Mouse (Mus musculus) large intestine, adult 2 months (tissue): ENCODE measurements around the gene Nxf1. TPM values are rescaled to one million over a fixed set of nuclear protein-coding genes. Genes with fewer than 3 reads are reported as not detected.

Experiments used
- DNase-seq: peaks from one replicate; pipeline ENCODE4 v3.0.0-alpha.2; 2012; ENCODE audit warnings: low read depth, low spot score
- WGBS: fragments of 180-500 bp; shearing (Covaris S2); methylation state at CpG from one replicate; pipeline ENCODE4 v1.1.7; 2018; 5-methylcytosine and 5-hydroxymethylcytosine counted together
- polyA plus RNA-seq: library from polyadenylated mRNA; depleted of rRNA; stranded (reverse); fragments of >200 nt; gene quantifications from 2 replicates; pipeline ENCODE4 v1.2.3, GENCODE M21; 2012; rRNA removed

Gene Nxf1
- polyA plus RNA-seq, 1 experiment, result 79.1 TPM

DNA sequence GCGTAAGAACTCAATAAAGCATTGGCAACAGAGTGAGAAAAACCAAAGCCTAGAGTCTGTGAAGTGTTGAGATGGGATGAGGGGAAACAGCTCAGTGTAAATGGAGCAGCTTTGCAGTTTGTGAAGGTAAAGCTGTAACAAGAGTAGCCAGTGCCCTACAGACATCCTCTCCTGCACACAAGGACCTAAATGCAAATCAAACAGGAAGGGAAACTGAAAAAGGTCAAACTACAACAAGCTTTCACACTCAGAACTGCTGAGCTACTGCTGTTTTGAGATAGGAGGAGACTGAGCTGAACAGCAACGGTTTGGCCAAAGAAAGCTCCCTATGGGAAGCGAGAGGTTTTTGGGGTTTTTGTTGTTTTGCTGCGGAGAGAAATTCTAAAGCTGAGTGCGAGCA, 49.9 kb downstream of the Nxf1 start:
- WGBS, result 90% methylated on average over 5 of the region's 5 CpGs
- no peak for DNase-seq

DNA sequence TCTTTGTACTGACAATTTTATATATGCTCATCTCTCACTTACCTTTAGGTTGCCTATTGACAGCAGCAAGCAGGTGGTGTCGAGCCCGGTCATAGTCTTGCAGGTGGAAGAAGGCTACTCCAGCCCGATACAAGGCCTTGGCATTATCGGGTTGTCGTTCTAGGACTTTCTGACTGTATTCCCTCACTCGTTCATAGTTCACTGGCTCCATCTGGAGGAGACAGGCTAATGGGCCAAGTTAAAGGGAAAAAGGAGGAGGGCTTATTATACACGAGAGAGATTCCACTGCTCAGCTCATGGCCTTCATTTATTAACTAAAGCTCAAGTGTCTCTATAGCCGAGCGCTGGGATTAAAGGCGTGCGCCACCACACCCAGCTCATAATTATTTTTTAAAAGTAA, 58.9 kb downstream of the Nxf1 start:
- WGBS, result 67% methylated on average over 11 of the region's 11 CpGs
- no peak for DNase-seq

DNA sequence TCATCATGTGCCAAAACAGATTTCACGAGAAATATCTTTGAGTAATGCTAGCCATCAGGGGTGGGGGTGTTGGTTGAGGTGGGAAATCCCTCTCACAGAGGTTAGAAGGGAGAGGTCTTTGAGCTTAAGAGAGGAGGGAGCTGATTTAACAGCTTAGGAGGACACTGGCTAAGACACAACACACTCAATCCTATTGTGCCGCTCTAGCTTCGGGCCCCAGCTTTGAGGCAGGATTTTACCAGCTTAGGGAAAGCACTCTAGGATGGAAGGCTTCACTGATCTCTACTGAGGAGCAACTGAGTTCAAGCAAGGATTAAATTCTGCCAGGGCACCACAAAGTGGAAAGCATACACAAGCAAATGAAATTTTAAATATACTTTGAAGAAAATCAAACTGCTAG, 60.1 kb downstream of the Nxf1 start:
- no peak for DNase-seq

DNA sequence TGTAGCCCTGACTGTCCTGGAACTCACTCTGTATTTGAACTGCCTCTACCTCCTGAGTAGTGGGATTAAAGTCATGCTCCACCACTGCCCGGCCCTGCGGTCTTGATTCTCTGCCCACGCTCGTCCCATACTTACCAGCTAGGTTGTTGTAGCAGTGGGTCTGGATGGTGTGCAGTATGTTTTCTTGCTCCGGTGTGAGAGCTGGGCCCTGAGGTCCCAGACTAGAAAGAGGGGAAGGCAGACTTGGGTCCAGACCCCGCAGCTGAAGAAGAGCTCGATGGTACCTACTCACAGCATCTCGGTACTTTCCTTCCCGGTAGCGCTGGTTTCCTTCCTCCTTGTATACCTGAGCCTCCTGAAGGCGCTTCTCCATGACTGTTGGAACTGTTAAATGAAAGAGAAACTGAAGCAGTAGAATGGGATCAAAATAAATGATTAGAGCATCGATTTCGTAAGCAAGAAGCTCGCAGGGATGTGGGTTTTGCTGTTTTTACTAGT, 61.5 kb downstream of the Nxf1 start:
- 5% methylated on average over 14 of the region's 14 CpGs for WGBS
- no peak for DNase-seq

More for the DNA sequence above, 60.1 kb downstream of the Nxf1 start:
- WGBS, result 66% methylated on average over 3 of the region's 3 CpGs

DNA sequence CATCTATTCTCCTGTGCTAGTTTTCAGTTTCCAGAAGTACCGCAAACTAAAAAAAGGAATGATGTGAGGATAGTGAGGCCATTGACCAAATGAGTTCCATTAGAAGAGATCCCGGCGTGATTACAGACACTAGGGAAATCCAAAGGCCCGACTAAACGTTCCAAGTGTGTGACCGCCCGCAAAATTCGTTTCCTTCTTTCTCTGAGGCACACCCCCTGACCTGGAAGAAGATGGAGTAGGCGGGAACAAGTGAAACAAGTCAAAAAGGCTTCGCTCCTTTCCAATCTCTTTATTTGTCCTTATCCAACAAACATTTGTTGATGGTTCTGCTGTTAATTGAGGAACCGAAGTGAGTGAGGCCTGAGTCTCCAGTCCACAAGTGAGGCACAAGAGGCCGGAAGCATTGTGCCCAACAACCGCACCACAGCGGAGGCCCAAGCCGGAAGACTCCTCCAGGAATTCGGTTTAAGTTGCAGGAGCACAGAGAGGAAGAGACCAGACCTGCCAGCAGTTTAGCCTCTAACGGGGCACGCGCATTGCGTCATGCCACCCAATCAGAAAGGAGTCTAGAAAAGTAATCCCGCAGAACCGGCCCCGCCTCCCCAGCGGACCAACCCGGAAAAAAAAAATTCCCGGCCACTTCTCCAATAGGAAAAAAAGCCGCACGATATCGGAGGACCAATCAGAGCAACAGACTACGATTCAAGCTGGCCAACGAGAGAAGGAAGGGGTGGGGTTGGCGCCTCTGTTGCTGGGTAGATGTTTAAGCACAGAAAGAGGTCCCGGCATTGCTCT, 62.1 kb downstream of the Nxf1 start, which contains the start of gene Ttc9c:
Ttc9c (minus strand) TSS at position 533 of the 795 bp plus-strand sequence.
- peak; percentile 95 for DNase-seq
- under 1% methylated on average over 33 of the region's 33 CpGs for WGBS

DNA sequence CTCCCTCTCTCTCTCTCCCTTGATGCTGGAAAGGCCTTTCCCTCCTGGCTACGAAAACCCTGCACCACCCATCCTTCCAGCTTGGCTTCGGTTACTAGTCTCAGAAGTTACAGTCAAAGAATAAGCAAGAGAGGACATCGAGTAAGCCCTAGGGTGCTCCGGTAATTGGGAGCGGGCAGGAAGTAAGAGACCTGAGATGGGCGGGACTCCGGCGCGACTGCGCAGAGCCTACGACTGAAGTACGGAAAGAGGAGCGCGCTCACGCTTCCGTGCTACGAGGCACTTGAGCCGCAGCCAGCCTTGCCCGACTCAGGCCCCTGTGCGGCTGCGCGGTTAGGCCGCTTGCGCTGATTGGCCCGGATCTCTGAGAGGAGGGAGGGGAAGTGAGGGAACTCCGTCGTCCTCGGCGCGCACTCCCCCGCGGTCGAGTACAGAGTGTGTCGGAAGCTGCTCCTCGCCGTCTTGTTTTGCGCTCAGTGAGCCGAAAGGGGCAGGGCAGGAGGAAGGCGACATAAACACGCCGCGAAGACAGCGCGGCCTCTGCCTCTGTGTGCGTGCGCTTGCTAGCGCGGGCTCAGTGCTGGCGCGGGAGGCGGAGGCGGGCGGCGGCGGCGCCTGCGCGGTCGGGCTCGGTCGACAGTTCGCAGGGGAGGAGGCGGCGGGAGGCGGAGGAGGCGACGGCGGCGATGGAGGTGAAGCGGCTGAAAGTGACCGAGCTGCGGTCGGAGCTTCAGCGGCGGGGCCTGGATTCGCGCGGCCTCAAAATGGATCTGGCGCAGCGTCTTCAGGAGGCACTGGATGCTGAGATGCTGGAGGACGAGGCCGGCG, 62.9 kb downstream of the Nxf1 start, which contains the start of gene Hnrnpul2:
Hnrnpul2 (plus strand) TSS at position 415 of the 828 bp plus-strand sequence.
- DNase-seq, result peak; percentile 94
- WGBS, result under 1% methylated on average over 83 of the region's 83 CpGs

Other genes starting within 250 kb of the Nxf1 start
- not detected in 2 replicates for gene Slc22a8, start 165.8 kb upstream of the Nxf1 start, polyA plus RNA-seq
- not detected in 2 replicates for gene Slc22a6, start 139.0 kb upstream of the Nxf1 start, polyA plus RNA-seq
- gene Chrm1, start 93.3 kb upstream of the Nxf1 start, polyA plus RNA-seq, result 2.7 and 3.2 TPM in 2 replicates
- 194 and 323 TPM in 2 replicates for gene Slc3a2, start 33.7 kb upstream of the Nxf1 start, polyA plus RNA-seq
- 33.3 and 39.9 TPM in 2 replicates for gene Wdr74, start 21.2 kb upstream of the Nxf1 start, polyA plus RNA-seq
- gene 1700092M07Rik, start 16.4 kb upstream of the Nxf1 start, polyA plus RNA-seq, result not detected in 2 replicates
- 71.7 and 97.3 TPM in 2 replicates for gene Stx5a, start 15.7 kb upstream of the Nxf1 start, polyA plus RNA-seq
- gene Tmem223, start 13.9 kb downstream of the Nxf1 start, polyA plus RNA-seq, result 107 and 131 TPM in 2 replicates
- 107 and 122 TPM in 2 replicates for gene Tmem179b, start 17.4 kb downstream of the Nxf1 start, polyA plus RNA-seq
- gene Taf6l, start 29.3 kb downstream of the Nxf1 start, polyA plus RNA-seq, result 7.8 and 8.1 TPM in 2 replicates
- 46.2 and 53.1 TPM in 2 replicates for gene Polr2g, start 41.5 kb downstream of the Nxf1 start, polyA plus RNA-seq
- gene Zbtb3, start 45.5 kb downstream of the Nxf1 start, polyA plus RNA-seq, result 1.8 TPM in 2 replicates
- gene Ttc9c, start 62.3 kb downstream of the Nxf1 start, polyA plus RNA-seq, result 14.8 and 23.6 TPM in 2 replicates
- gene Hnrnpul2, start 62.9 kb downstream of the Nxf1 start, polyA plus RNA-seq, result 16.3 and 21.8 TPM in 2 replicates
- gene AC129217.1, start 72.7 kb downstream of the Nxf1 start, polyA plus RNA-seq, result 2.4 and 4.4 TPM in 2 replicates
- gene Bscl2, start 80.4 kb downstream of the Nxf1 start, polyA plus RNA-seq, result 79.8 and 82.1 TPM in 2 replicates
- 1.4 and 1.6 TPM in 2 replicates for gene Gng3, start 82.1 kb downstream of the Nxf1 start, polyA plus RNA-seq
- gene Lrrn4cl, start 93.7 kb downstream of the Nxf1 start, polyA plus RNA-seq, result 0.74 and 0.84 TPM in 2 replicates
- gene Ubxn1, start 114.4 kb downstream of the Nxf1 start, polyA plus RNA-seq, result 82.6 and 86.1 TPM in 2 replicates
- 19.7 and 23.4 TPM in 2 replicates for gene Uqcc3, start 123.8 kb downstream of the Nxf1 start, polyA plus RNA-seq
- 2.2 and 2.3 TPM in 2 replicates for gene Lbhd1, start 126.7 kb downstream of the Nxf1 start, polyA plus RNA-seq
- not detected in 2 replicates for gene Gm49403, start 126.9 kb downstream of the Nxf1 start, polyA plus RNA-seq
- gene 1810009A15Rik, start 131.8 kb downstream of the Nxf1 start, polyA plus RNA-seq, result 17.7 and 21.0 TPM in 2 replicates
- not detected in 2 replicates for gene Gm49416, start 131.9 kb downstream of the Nxf1 start, polyA plus RNA-seq
- 24.4 and 26.9 TPM in 2 replicates for gene Ints5, start 135.9 kb downstream of the Nxf1 start, polyA plus RNA-seq
- 104 and 157 TPM in 2 replicates for gene Ganab, start 141.0 kb downstream of the Nxf1 start, polyA plus RNA-seq
- gene B3gat3, start 163.3 kb downstream of the Nxf1 start, polyA plus RNA-seq, result 66.6 and 72.2 TPM in 2 replicates
- 6.8 and 8.9 TPM in 2 replicates for gene Rom1, start 172.3 kb downstream of the Nxf1 start, polyA plus RNA-seq
- 24.3 and 32.1 TPM in 2 replicates for gene Eml3, start 172.5 kb downstream of the Nxf1 start, polyA plus RNA-seq
- 30.6 and 32.3 TPM in 2 replicates for gene Mta2, start 184.8 kb downstream of the Nxf1 start, polyA plus RNA-seq
- 13.6 and 18.5 TPM in 2 replicates for gene Tut1, start 196.8 kb downstream of the Nxf1 start, polyA plus RNA-seq
- 302 and 315 TPM in 2 replicates for gene Eef1g, start 210.0 kb downstream of the Nxf1 start, polyA plus RNA-seq
- 11.2 and 19.9 TPM in 2 replicates for gene Ahnak, start 232.2 kb downstream of the Nxf1 start, polyA plus RNA-seq